Mouse (Mus musculus) heart, embryonic 14.5 days (tissue): Measurements from ENCODE around the gene Lrit3. TPM values are rescaled to one million over a fixed set of nuclear protein-coding genes. Genes with fewer than 3 reads are reported as not detected.
"Not testable (repeated sequence)": the region's sequence is repeated elsewhere in the genome, so short reads cannot be mapped to it uniquely, and the experiment has no call there.

Source experiments
- ATAC-seq: fragments of 200-750 bp; cut with Nextera tagmentation; 2 replicates; pipeline ENCODE4 v1.8.0; 2017; ENCODE audit warnings: low read depth, moderate TSS enrichment; ENCODE audit not compliant: insufficient number of reproducible peaks, insufficient read depth, low FRiP score
- H3K27ac ChIP-seq, 2 experiments: fragments of 200-500 bp in 1 of 2; fragments of 300-500 bp in 1 of 2; sonication (generic) in 1 of 2; replicated peaks in 1 of 2; 2 replicates each; pipeline ENCODE4 v1.5.1; 2012 to 2014; ENCODE audit warnings: low read depth in 2 of 2, low read length in 2 of 2, control low read depth in 1 of 2, mild to moderate bottlenecking in 1 of 2, mixed read lengths in 1 of 2; ENCODE audit not compliant: control insufficient read depth in 1 of 2, insufficient read depth in 1 of 2
- H3K27me3 ChIP-seq: fragments of 300-500 bp; sonication (generic); 2 replicates; pipeline ENCODE4 v1.6.1; 2014; ENCODE audit warnings: mild to moderate bottlenecking, low read length, control low read depth; ENCODE audit not compliant: control insufficient read depth, insufficient read depth
- H3K36me3 ChIP-seq: fragments of 300-500 bp; sonication (generic); 2 replicates; pipeline ENCODE4 v1.6.1; 2014; ENCODE audit warnings: mild to moderate bottlenecking, control low read depth, low read length, mixed read lengths; ENCODE audit not compliant: control insufficient read depth, insufficient read depth
- H3K4me1 ChIP-seq, 2 experiments: fragments of 200-500 bp in 1 of 2; fragments of 300-500 bp in 1 of 2; sonication (generic) in 1 of 2; 2 replicates each; pipeline ENCODE4 v1.6.1; 2012 to 2014; ENCODE audit warnings: low read length in 2 of 2, control low read depth in 1 of 2, mixed read lengths in 1 of 2; ENCODE audit not compliant: control insufficient read depth in 2 of 2, insufficient read depth in 2 of 2
- H3K4me2 ChIP-seq: fragments of 300-500 bp; sonication (generic); 2 replicates; pipeline ENCODE4 v1.6.1; 2014; ENCODE audit warnings: mild to moderate bottlenecking, low read length
- H3K4me3 ChIP-seq, 2 experiments: fragments of 200-500 bp in 1 of 2; fragments of 300-500 bp in 1 of 2; sonication (generic) in 1 of 2; 2 replicates each; pipeline ENCODE4 v1.5.1; 2012 to 2014; ENCODE audit warnings: low read length in 2 of 2, mild to moderate bottlenecking in 2 of 2, control low read depth in 1 of 2, low read depth in 1 of 2, moderate library complexity in 1 of 2; ENCODE audit not compliant: control insufficient read depth in 1 of 2, insufficient read depth in 1 of 2
- H3K9ac ChIP-seq: fragments of 300-500 bp; sonication (generic); 2 replicates; pipeline ENCODE4 v1.6.1; 2014; ENCODE audit warnings: mild to moderate bottlenecking, low read length
- H3K9me3 ChIP-seq: fragments of 300-500 bp; sonication (generic); 2 replicates; pipeline ENCODE4 v1.6.1; 2016; ENCODE audit warnings: low read length, control low read depth; ENCODE audit not compliant: control insufficient read depth
- WGBS: fragments of 180-500 bp; shearing (Covaris S2); extraction: QIAGEN DNeasy Blood & Tissue Kit; methylation state at CpG from one replicate; pipeline ENCODE4 v1.1.7; 2014; 5-methylcytosine and 5-hydroxymethylcytosine counted together
- polyA plus RNA-seq: library from polyadenylated mRNA; unstranded; fragments of >200 nt; fragmentation: Nextera tagmentation; extraction: Ambion mirVana; gene quantifications from 2 replicates; pipeline ENCODE4 v1.2.1, GENCODE M21; 2014

The Lrit3 gene
- polyA plus RNA-seq, 1 experiment from 2014 or later: not detected

DNA sequence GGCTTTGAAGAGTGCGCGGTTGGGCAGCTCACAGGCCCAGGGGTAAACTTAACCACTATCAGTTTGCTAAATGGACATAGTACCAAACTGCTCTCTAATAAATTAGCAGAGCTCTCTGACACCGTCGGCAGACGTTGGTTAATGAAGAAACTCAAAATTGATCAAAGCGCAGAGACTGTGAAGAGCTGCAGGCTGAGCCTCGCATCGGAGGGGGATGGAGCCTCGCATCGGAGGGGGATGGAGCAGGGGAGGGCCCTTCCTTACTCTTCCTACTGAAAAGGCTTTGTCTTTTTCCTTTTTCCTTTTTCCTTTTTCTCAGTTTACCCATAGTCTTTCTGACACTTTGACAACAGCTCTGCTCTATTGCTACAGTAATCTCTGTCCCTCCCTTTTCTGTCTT lies 22.4 kb downstream of the Lrit3 start:
- H3K4me2 ChIP-seq: no peak overlapping the region
- no peaks in the 10 kb centered on the region for H3K9me3 ChIP-seq
- H3K9ac ChIP-seq: no peak overlapping the region
- no peak overlapping the region for H3K27ac ChIP-seq
- H3K4me1 ChIP-seq: no peaks in the 10 kb centered on the region
- no peak for ATAC-seq
- no peaks in the 10 kb centered on the region for H3K36me3 ChIP-seq
- H3K4me3 ChIP-seq: no peak overlapping the region
- no peaks in the 10 kb centered on the region for H3K27me3 ChIP-seq
- 54% methylated on average over 10 of the region's 10 CpGs for WGBS

DNA sequence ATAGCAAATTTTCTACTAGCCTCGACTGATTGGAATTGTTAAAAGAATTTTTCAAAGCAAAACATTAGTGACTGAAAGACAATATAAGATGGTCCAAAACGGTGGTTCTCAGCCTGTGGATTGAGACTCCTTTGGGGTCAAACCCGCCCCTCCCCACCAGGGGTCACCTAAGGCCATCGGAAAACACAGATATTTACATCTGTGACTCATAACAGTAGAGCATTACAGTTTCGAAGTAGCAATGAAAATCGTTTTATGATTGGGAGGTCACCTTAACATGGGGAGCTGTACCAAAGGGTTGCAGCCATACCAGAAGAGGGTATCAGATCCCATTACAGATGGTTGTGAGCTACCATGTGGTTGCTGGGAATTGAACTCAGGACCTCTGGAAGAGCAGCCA lies 32.6 kb downstream of the Lrit3 start:
- Histone ChIP-seq H3K36me3 (no peaks in the 10 kb centered on the region), H3K4me1 (no peaks in the 10 kb centered on the region), H3K27ac (no peak overlapping the region), H3K9ac (no peak overlapping the region), H3K27me3 (no peaks in the 10 kb centered on the region), H3K4me3 (no peak overlapping the region), H3K4me2 (no peak overlapping the region), H3K9me3 (no peaks in the 10 kb centered on the region)
- 82% methylated on average over 6 of the region's 6 CpGs for WGBS
- no peak for ATAC-seq

DNA sequence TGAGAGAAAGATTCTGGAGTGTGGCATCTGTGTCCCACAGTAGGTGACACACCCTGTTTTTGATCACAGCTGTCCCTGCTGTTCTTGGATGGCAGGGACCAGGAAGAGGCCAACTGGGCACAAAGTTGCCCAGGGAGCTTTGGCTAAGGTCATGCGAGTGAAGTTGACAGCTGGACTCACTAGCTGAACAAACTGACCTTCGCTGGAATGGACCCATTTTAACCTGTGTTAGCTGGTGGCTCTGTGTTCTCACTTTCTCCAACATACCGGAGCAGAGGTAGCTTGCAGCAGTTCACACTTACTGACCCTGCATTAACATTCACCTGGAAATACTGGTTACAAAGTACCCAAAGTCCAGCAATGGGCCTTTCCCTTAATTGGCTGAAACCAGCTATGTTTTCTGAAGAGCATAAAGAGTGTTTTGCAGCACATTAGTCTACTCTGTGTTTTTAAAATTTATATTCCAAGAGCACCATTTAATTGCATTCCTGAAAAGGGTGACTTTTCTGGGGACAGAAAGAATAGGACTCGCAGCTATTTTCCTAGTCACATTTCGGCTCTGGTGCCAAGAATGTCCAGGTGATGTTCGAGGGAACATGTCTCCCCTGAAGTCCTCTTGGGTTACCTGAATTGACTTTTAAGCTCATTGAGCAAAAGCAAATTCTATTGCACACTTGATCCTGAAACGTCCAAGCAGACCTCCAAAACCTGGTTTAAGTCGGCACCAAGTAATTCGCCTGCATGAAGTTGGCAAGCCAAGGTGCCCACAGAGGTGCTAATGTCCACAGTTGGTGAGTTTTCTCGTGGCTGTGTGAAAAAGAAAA lies 36.6 kb downstream of the Lrit3 start:
- no peak overlapping the region for H3K4me3 ChIP-seq
- 76% methylated on average over 10 of the region's 10 CpGs for WGBS

DNA sequence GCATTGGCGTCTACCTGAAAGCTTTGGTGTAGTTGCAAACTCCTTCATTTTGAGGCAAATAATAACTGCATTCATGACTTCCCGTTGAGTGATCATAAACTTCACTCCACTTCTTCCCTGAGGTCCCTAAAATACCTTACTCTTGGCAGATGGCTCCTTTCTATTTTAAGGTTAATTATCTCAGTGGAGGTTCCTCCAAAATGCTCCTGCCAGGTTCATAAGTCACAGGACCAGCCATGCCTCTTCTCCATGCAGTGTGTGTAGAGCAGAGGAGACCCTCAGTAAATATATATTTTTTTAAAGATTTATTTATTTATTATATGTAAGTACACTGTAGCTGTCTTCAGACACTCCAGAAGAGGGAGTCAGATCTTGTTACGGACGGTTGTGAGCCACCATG lies 37.7 kb downstream of the Lrit3 start:
- 68% methylated on average over 3 of the region's 4 CpGs for WGBS
- no peak for ATAC-seq
- Histone ChIP-seq H3K36me3 (no peaks in the 10 kb centered on the region), H3K4me2 (no peak overlapping the region), H3K27ac (no peak overlapping the region), H3K4me3 (no peak overlapping the region), H3K9ac (no peak overlapping the region), H3K4me1 (no peaks in the 10 kb centered on the region), H3K27me3 (no peaks in the 10 kb centered on the region), H3K9me3 (no peaks in the 10 kb centered on the region)

More for the DNA sequence above, 36.6 kb downstream of the Lrit3 start:
- H3K36me3 ChIP-seq: no peaks in the 10 kb centered on the region
- no peaks in the 10 kb centered on the region for H3K9me3 ChIP-seq
- no peak for ATAC-seq
- no peak overlapping the region for H3K9ac ChIP-seq
- H3K4me2 ChIP-seq: no peak overlapping the region
- H3K4me1 ChIP-seq: no peaks in the 10 kb centered on the region
- H3K27me3 ChIP-seq: no peaks in the 10 kb centered on the region
- H3K27ac ChIP-seq: no peak overlapping the region

DNA sequence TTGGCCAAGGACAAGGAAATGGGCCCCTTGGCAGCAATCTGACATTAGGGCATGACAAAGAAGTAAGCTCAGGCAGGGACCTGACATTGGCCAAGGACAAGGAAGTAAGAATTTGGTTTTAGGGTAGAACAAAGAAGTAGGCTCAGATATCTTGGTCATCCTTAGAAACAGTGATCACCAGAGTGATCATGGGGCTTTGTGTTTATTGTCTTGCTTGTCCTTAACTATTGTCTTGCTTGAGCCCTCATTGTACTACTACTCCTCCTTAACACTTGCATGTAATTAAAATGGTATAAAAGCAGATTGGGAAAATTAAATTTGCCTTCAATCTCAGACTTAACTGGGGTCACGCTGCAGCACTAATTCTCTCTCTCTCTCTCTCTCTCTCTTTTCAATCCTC lies 46.2 kb downstream of the Lrit3 start:
- ATAC-seq, H3K36me3 ChIP-seq, H3K27ac ChIP-seq, H3K4me2 ChIP-seq, H3K9me3 ChIP-seq, H3K27me3 ChIP-seq, H3K9ac ChIP-seq, H3K4me3 ChIP-seq: not testable (repeated sequence)
- 92% methylated on average over 1 of the region's 1 CpGs for WGBS
- peaks cover 5 to 16% of the 10 kb centered on the region in 2 experiments; a peak in 3 of 4 replicates for H3K4me1 ChIP-seq

DNA sequence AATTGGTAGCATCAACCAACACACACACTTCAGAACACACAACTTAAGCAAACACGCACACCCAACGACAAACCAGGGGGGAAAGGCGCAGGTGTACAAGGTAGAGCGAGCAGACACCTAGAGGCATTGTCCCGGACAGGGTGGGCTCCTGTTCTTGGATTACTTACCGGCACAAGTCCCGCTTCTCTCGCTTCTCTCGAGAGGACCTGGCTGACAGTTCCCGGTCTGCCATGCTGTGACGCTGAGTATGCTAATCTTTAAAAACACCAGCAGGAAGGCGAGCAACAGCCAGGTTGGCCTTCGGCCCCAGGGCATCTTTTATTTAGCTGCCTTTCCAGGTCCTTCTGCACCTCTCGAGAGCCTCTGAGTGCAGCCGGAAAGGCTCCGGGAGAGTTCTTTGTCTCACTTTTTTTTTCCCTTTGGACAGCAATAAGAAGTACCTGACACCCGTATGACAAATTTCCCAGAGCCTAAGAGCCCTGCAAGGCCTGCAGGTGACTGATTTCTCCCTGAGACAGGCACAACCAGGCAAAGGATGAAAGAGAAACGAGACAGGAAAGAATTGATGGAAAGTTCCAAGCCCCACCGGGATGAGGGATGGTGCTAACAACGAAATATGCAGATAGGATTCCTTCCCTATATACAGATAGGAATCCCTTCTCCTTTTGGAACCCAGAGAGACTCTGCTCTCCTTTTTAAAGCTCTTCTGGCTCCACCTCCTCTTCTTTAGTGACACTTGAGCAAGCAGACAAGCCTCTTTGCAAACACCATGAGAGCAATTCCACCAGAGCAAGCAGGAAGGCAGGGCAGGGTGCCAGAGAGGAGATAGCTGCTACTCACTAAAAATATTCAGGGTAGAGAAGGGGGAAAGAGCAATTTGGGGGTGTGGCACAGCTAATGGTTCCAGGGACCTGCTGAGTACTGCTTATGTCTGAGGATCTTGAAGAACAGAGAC lies 48.9 kb downstream of the Lrit3 start, which contains the start of gene Egf:
Gene Egf (minus strand): TSS at position 667 of the 955 bp plus-strand sequence.
- no peaks in the 10 kb centered on the region for H3K36me3 ChIP-seq
- H3K27me3 ChIP-seq: peaks cover 12% of the 10 kb centered on the region; the same call in 1 of the 2 replicates
- peak within 1 kb of the TSS in 1 of 2 experiments; percentile 7; a peak in 1 of 4 replicates for H3K27ac ChIP-seq
- WGBS: 10% methylated on average over 20 of the region's 20 CpGs
- H3K4me2 ChIP-seq: peak within 1 kb of the TSS; percentile 74
- peak within 1 kb of the TSS; percentile 31 for H3K9ac ChIP-seq
- peaks cover 9% of the 10 kb centered on the region; the same call in 1 of the 2 replicates for H3K9me3 ChIP-seq
- peak within 1 kb of the TSS; percentile 33 for H3K4me3 ChIP-seq
- H3K4me1 ChIP-seq: peaks cover 5 to 22% of the 10 kb centered on the region in 2 experiments; a peak in 3 of 4 replicates
- ATAC-seq: peak; percentile 76

DNA sequence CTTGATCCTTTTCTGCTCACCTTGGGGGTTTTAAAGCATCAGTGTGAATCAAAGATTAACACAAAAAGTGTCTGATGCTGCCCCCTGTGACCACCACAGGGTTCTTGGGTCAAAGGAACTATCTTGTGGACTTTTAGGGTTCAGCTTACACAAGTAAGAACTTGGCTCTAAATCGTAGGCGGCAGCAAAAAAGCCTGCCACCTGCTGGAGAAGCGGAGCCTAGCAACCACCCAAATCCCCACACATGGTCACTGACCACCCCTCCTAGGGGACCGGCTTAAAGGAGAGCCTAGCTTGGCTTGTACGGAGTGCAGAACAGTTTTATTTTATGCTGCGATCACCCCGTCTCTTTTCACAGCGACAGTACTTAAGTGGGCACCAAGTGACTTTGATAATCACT lies 59.0 kb downstream of the Lrit3 start:
- ATAC-seq: no peak

More for the DNA sequence above, 59.0 kb downstream of the Lrit3 start:
- H3K4me1 ChIP-seq: no peaks in the 10 kb centered on the region
- no peak overlapping the region for H3K4me3 ChIP-seq
- 43% methylated on average over 8 of the region's 8 CpGs for WGBS
- no peak overlapping the region for H3K9ac ChIP-seq
- H3K27ac ChIP-seq: no peak overlapping the region
- no peaks in the 10 kb centered on the region for H3K9me3 ChIP-seq
- no peaks in the 10 kb centered on the region for H3K27me3 ChIP-seq
- H3K4me2 ChIP-seq: no peak overlapping the region
- no peaks in the 10 kb centered on the region for H3K36me3 ChIP-seq
